Mouse (Mus musculus): ENCODE data around the gene Olfr1234. TPM values are rescaled to one million over a fixed set of nuclear protein-coding genes. Genes with fewer than 3 reads are reported as not detected.

Olfr1234 gene
- not detected in 2 replicates for polyA plus RNA-seq (2016; fragmentation: Nextera tagmentation; extraction: Ambion mirVana)

GRCm38 (mm10) chr2:89364765-89365164 lies at the start of gene Olfr1234:
Gene Olfr1234 (minus strand): TSS chr2:89364865.
- Histone ChIP-seq H3K4me3 (replicated peaks) (no peak within 1 kb of the TSS), H3K4me2 (no peak within 1 kb of the TSS), H3K4me1 (no peaks in the 10 kb centered on the region), H3K27ac (no peak within 1 kb of the TSS), H3K36me3 (replicated peaks) (no peaks in the 10 kb centered on the region), H3K27me3 (no peaks in the 10 kb centered on the region), H3K9ac (no peak within 1 kb of the TSS), H3K9me3 (no peaks in the 10 kb centered on the region)
- no peak for ATAC-seq (ENCODE audit: low FRiP score)
- 89% methylated on average over 4 of the region's 4 CpGs for WGBS

- no peaks in the 10 kb centered on the region for H3K27me3 ChIP-seq
- no peak for ATAC-seq (ENCODE audit: low FRiP score)
- WGBS = 89% methylated on average over 2 of the region's 2 CpGs
These were observed 44.9 kb upstream of the Olfr1234 start, which contains the start of gene Olfr1238 for GRCm38 (mm10) chr2:89409576-89409975. Gene Olfr1238 (minus strand): TSS chr2:89409676.

GRCm38 (mm10) chr2:89400882-89401281 lies 36.2 kb upstream of the Olfr1234 start:
- H3K4me1 ChIP-seq = no peaks in the 10 kb centered on the region
- no peaks in the 10 kb centered on the region for H3K27me3 ChIP-seq
- H3K4me2 ChIP-seq = no peak overlapping the region
- H3K36me3 ChIP-seq (replicated peaks) = no peaks in the 10 kb centered on the region
- 87% methylated on average over 1 of the region's 1 CpGs for WGBS
- no peak overlapping the region for H3K4me3 ChIP-seq (replicated peaks)
- no peaks in the 10 kb centered on the region for H3K9me3 ChIP-seq
- H3K27ac ChIP-seq = no peak overlapping the region
- no peak overlapping the region for H3K9ac ChIP-seq
- ATAC-seq (ENCODE audit: low FRiP score) = no peak

More at GRCm38 (mm10) chr2:89409576-89409975, 44.9 kb upstream of the Olfr1234 start, which contains the start of gene Olfr1238:
- no peak within 1 kb of the TSS for H3K4me3 ChIP-seq (replicated peaks)
- H3K36me3 ChIP-seq (replicated peaks) = no peaks in the 10 kb centered on the region
- no peak within 1 kb of the TSS for H3K27ac ChIP-seq
- H3K4me1 ChIP-seq = no peaks in the 10 kb centered on the region
- H3K4me2 ChIP-seq = no peak within 1 kb of the TSS
- H3K9ac ChIP-seq = no peak within 1 kb of the TSS
- no peaks in the 10 kb centered on the region for H3K9me3 ChIP-seq

- H3K4me2 ChIP-seq = no peak within 1 kb of the TSS
- no peak within 1 kb of the TSS for H3K9ac ChIP-seq
- no peaks in the 10 kb centered on the region for H3K4me1 ChIP-seq
- H3K4me3 ChIP-seq (replicated peaks) = no peak within 1 kb of the TSS
- H3K9me3 ChIP-seq = no peaks in the 10 kb centered on the region
- no peak for ATAC-seq (ENCODE audit: low FRiP score)
- no peaks in the 10 kb centered on the region for H3K36me3 ChIP-seq (replicated peaks)
- no peaks in the 10 kb centered on the region for H3K27me3 ChIP-seq
- H3K27ac ChIP-seq = no peak within 1 kb of the TSS
These were observed 22.4 kb downstream of the Olfr1234 start, which contains the start of gene Olfr1233 for GRCm38 (mm10) chr2:89342298-89342697. Gene Olfr1233 (minus strand): TSS chr2:89342398.

GRCm38 (mm10) chr2:89329575-89329974 lies 35.1 kb downstream of the Olfr1234 start, which contains the start of gene Olfr1232:
Gene Olfr1232 (minus strand): TSS chr2:89329675.
- no peaks in the 10 kb centered on the region for H3K9me3 ChIP-seq
- no peak within 1 kb of the TSS for H3K4me3 ChIP-seq (replicated peaks)
- no peak within 1 kb of the TSS for H3K4me2 ChIP-seq
- no peaks in the 10 kb centered on the region for H3K27me3 ChIP-seq
- H3K9ac ChIP-seq = no peak within 1 kb of the TSS
- no peak for ATAC-seq (ENCODE audit: low FRiP score)
- H3K36me3 ChIP-seq (replicated peaks) = no peaks in the 10 kb centered on the region
- no peaks in the 10 kb centered on the region for H3K4me1 ChIP-seq
- H3K27ac ChIP-seq = no peak within 1 kb of the TSS

Other genes starting within 250 kb of the Olfr1234 start
- not detected in 2 replicates for gene Olfr1221, start 247.6 kb downstream of the Olfr1234 start, polyA plus RNA-seq (2016; fragmentation: Nextera tagmentation; extraction: Ambion mirVana)
- gene Olfr1222, start 231.8 kb downstream of the Olfr1234 start, polyA plus RNA-seq (2016; fragmentation: Nextera tagmentation; extraction: Ambion mirVana) = not detected in 2 replicates
- not detected in 2 replicates for gene Olfr1223, start 213.3 kb downstream of the Olfr1234 start, polyA plus RNA-seq (2016; fragmentation: Nextera tagmentation; extraction: Ambion mirVana)
- not detected in 2 replicates for gene Olfr1224-ps1, start 200.8 kb downstream of the Olfr1234 start, polyA plus RNA-seq (2016; fragmentation: Nextera tagmentation; extraction: Ambion mirVana)
- gene Olfr1225, start 190.2 kb downstream of the Olfr1234 start, polyA plus RNA-seq (2016; fragmentation: Nextera tagmentation; extraction: Ambion mirVana) = not detected in 2 replicates
- gene Olfr1226, start 164.8 kb downstream of the Olfr1234 start, polyA plus RNA-seq (2016; fragmentation: Nextera tagmentation; extraction: Ambion mirVana) = not detected in 2 replicates
- gene Olfr1228, start 110.8 kb downstream of the Olfr1234 start, polyA plus RNA-seq (2016; fragmentation: Nextera tagmentation; extraction: Ambion mirVana) = not detected in 2 replicates
- not detected in 2 replicates for gene Olfr1229, start 76.9 kb downstream of the Olfr1234 start, polyA plus RNA-seq (2016; fragmentation: Nextera tagmentation; extraction: Ambion mirVana)
- gene Olfr1230, start 67.6 kb downstream of the Olfr1234 start, polyA plus RNA-seq (2016; fragmentation: Nextera tagmentation; extraction: Ambion mirVana) = not detected in 2 replicates
- not detected in 2 replicates for gene Olfr1231, start 57.8 kb downstream of the Olfr1234 start, polyA plus RNA-seq (2016; fragmentation: Nextera tagmentation; extraction: Ambion mirVana)
- not detected in 2 replicates for gene Olfr1232, start 35.2 kb downstream of the Olfr1234 start, polyA plus RNA-seq (2016; fragmentation: Nextera tagmentation; extraction: Ambion mirVana)
- gene Olfr1233, start 22.5 kb downstream of the Olfr1234 start, polyA plus RNA-seq (2016; fragmentation: Nextera tagmentation; extraction: Ambion mirVana) = not detected in 2 replicates
- not detected in 2 replicates for gene Olfr1238, start 44.8 kb upstream of the Olfr1234 start, polyA plus RNA-seq (2016; fragmentation: Nextera tagmentation; extraction: Ambion mirVana)
- gene Olfr1239, start 55.5 kb upstream of the Olfr1234 start, polyA plus RNA-seq (2016; fragmentation: Nextera tagmentation; extraction: Ambion mirVana) = not detected in 2 replicates
- not detected in 2 replicates for gene Olfr1240, start 78.1 kb upstream of the Olfr1234 start, polyA plus RNA-seq (2016; fragmentation: Nextera tagmentation; extraction: Ambion mirVana)
- gene Olfr1241, start 122.3 kb upstream of the Olfr1234 start, polyA plus RNA-seq (2016; fragmentation: Nextera tagmentation; extraction: Ambion mirVana) = not detected in 2 replicates
- gene Olfr1242, start 133.5 kb upstream of the Olfr1234 start, polyA plus RNA-seq (2016; fragmentation: Nextera tagmentation; extraction: Ambion mirVana) = not detected in 2 replicates
- not detected in 2 replicates for gene Olfr1243, start 166.6 kb upstream of the Olfr1234 start, polyA plus RNA-seq (2016; fragmentation: Nextera tagmentation; extraction: Ambion mirVana)
- not detected in 2 replicates for gene Olfr1245, start 213.6 kb upstream of the Olfr1234 start, polyA plus RNA-seq (2016; fragmentation: Nextera tagmentation; extraction: Ambion mirVana)
- gene Olfr1246, start 228.3 kb upstream of the Olfr1234 start, polyA plus RNA-seq (2016; fragmentation: Nextera tagmentation; extraction: Ambion mirVana) = not detected in 2 replicates
- gene Olfr1247, start 249.3 kb upstream of the Olfr1234 start, polyA plus RNA-seq (2016; fragmentation: Nextera tagmentation; extraction: Ambion mirVana) = not detected in 2 replicates

Data from forebrain, embryonic 12.5 days (tissue).